Mouse (Mus musculus): Measurements from ENCODE around the gene Mob4.
"Not testable (repeated sequence)": the region's sequence is repeated elsewhere in the genome, so short reads cannot be mapped to it uniquely, and the experiment has no call there.

Mob4 gene

DNA sequence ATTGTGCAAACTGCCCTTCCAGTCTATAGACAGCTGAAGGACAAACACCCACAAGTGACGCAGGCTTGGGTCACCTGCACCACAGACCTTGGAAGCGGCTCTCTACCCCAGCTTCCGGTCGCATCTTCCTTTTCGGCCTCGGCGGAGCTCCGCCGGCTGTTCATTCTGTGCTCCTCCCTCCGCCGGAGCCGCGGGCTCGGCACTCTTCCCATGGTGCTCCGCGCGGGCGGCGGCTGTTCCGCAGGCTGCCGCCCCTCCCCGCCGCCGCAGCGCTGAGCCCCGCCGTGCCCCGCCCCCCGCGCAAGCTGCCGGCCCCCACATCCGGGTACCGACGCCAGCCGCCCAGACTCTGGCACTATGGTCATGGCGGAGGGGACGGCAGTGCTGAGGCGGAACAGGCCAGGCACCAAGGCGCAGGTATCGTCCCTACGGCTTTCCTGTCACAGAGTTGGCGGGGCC is at the start of gene Mob4:
Mob4 (plus strand) TSS at position 289 of the 459 bp plus-strand sequence.
- DNase-seq (ENCODE audit: low spot score), result peak; percentile 93

DNA sequence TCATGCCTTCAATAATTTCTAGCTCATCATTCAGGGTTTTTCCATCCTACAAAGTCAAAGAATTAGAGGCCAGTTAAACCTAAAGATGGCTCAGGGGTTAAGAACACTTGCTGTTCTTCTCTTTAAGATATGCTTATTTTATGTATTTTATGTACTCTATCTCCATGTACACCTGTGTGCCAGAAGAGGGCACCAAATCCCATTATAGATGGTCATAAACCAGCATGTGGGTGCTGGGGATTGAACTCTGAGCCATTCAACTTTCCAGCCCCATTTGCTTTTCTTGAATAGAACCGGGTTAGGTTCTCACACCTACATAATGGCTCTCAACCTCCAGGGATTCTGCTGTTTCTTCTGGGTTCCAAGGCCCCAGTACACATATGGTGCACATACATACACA is 48.9 kb upstream of the Mob4 start:
- DNase-seq (ENCODE audit: low spot score), result no peak

DNA sequence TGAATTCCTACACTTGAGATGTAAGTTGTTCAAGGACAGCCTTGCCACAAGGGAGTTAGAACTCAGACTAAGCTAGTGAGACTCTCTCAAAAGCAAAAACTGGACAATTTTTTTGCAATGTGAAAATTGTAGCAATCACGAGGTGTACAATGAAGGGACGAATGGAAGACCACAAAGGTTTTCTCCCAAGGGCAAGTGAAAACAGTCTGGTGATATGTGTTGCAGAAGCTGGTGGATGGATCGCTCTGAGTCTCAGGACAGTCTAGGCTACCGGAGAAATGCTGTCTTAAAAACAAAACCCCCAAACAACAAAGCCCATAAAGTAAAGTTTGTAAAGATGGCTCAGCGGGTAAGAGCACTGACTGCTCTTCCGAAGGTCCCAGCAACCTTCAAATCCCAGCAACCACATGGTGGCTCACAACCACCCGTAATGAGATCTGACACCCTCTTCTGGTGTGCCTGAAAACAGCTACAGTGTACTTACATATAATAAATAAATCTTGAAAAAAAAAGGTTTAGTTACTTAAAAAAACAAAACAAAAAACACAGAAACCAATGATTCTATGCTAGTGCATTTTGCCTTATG is 45.2 kb upstream of the Mob4 start:
- no peak for DNase-seq (ENCODE audit: low spot score)

DNA sequence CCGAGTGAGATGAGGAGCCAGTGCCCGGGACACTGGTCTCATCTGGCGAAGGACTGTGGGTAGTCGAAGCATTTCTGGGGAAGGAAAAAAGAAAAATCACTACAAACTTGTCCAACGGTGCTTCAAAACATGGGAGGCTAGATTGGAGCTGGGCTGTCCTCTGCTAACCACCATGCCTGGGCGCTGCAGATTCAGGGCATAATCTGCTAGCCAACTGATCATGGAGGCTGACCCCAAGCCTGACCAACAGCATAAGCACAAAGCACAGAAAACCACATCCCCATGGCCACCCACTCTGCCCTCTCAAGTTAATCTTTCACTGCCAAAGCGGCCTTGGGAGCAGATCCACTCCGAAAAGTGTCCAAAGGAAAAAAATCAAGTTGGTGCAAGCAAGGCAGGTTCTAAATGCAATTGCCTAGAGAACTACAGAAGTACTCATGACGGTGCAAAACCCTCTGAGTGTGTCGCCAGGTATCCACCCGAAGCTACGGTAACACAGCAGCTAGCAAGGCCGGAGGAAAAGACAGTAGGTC is 44.1 kb upstream of the Mob4 start:
- DNase-seq (ENCODE audit: low spot score), result no peak

DNA sequence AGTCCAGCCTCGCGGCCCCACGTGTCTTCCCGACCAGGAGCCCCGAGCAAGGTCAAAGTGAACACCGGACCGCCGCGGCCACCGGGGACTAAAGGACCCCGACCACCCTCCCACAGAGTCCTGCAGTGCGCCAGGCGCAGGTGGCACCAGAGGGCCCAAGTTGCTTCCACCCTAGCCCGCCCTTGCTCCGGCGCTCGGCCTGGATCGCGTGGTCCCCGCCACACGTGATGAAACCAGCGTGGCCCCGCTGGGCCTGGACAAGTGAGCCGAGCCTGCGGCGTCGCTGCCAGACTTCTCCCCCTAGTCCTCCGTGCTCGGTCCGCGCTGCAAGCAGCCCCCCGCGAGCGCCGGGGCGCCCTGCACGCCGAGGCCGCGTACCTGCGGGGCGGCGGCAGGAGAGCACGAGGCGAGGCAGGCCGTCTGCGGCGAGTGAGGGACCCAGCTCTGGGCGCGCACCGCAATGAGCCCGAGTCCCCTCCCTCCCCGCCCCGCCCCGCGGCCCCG is 43.6 kb upstream of the Mob4 start:
- DNase-seq (ENCODE audit: low spot score), result no peak

DNA sequence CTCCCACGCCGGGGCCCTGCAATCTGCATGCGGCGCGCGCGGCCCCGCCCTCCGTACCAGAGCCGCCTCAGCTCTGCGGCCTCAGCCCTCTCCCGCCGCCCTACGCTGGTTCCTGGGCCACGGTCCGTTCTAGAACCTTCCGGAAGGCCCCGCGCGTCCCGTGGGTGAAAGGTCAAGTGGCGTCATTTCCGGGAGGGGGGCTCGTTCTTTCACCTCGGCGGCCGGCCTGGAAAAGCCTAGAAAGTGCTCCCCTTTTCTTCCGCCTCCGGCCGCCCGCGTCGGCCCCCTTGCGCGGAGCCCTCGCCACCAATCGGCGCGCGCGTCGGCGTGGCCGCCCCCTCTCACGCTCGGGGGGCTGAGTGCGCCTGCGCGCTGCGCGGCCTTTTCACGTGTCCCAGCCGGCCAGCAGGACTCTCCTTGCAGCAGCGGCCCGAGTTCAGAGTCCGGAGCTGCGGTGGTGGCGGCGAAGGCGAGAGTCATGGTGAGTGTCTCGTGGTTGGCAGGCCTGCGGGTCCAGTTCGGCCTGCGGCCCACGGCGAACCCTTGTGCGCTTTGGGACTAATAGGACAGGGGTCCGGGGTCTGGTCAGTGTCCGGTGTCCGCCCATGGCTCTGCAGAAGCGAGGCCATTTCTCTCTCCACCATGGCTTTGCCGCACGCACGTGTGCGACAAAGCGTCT is 43.0 kb upstream of the Mob4 start, which contains the start of the genes Hspe1 and Hspd1:
Hspe1 (plus strand) TSS at position 201 of the 679 bp plus-strand sequence.
Hspd1 (minus strand) TSS at position 312 of the 679 bp plus-strand sequence.
- DNase-seq (ENCODE audit: low spot score), result peak; percentile 99

DNA sequence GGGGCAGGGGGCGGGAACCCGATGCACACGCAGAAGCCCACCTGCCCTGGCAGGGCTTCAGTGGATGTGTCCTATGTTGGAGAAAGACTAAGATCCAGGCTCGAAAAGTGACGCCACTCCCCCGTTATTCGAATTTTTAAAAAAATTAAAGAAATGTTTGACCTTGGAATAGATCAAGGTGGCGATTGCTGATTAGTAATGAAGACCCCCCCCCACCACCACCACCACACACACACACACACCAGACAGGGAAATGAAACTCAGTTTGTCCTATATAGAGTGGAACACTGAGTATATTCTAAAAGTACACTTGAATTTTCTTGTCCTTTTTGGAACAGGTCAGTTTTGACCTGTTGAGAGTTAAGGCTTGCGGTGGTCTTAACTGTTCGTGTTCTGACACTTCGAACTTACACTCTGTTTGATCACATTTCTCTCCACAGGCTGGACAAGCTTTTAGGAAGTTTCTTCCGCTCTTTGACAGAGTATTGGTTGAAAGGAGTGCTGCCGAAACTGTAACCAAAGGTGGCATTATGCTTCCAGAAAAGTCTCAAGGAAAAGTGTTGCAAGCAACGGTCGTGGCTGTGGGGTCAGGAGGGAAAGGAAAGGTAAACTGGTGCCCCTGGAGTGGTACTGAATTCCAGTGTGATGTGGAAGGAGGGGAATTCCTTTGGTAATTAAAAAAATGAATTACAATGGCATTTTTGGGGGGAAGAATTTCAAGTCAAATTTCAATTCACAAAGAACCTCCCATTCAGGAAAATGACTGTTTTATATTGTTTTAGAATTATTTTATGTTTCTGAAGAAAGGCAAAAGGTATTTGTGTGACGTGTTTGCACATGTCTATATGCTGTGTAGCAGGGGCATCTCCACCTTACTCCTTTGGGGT is 42.2 kb upstream of the Mob4 start:
- no peak for DNase-seq (ENCODE audit: low spot score)

DNA sequence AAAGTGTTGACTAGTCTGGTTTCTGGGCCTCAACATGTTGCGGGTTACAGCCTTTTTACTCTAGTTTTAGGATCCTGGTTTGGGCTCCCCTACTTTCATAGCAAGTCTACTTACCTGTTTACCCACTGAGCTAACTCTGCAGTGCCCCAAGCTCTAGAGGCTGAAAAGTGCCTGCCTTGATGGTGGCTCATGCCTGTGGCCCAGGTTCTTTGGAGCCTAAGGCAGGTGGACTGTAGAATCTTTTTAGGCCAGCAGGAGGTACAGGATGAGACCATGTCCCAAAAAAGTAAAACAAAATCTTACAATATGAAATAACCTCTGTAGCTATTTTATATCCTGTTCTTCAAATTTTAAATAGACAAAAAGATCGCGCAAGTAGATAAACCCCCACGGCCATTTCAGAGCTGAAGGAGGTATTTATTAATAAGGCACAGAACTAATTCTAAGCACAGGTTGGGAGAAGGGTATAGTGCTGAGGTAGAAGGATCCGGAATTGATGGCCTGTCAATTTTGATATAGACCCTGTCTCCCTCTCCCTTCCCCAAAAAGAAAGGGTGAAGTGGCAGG is 41.5 kb upstream of the Mob4 start:
- DNase-seq (ENCODE audit: low spot score), result no peak

DNA sequence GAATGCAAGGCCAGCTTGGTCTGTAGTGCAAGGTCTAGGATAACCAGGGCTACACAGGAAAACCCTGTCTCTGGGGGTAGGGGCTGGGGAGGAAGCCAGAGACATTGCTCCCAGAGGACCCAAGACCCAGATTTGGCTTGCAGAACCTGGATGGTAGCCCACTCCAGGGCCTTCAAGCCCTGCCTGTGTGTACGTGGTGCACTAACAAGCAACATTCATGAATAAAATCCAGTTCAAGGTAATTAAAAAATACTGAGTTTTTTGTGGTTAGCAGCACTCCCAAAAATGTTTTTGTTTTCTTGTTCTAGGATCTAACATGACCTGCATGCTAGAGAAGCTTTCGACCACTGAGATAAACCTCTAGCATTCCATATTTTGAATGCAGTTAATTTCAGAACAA is 39.0 kb upstream of the Mob4 start:
- DNase-seq (ENCODE audit: low spot score), result no peak

DNA sequence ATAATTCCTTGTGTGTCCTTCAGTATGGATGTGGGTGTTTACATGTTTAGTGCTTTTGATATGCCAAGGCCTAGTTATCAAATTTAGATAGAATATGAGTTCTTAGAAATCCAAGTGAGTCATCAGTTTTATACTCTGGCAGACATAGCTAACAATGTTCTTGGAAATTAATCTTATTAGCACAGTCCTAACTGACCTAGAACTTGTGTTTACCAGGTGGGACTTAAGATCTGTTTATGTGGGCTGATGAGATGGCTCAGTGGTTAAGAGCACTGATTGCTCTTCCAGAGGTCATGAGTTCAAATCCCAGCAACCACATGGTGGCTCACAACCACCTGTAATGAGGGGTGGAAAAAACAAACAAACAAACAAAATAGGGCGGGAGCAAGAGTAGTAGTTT is 38.6 kb upstream of the Mob4 start:
- DNase-seq (ENCODE audit: low spot score), result no peak

DNA sequence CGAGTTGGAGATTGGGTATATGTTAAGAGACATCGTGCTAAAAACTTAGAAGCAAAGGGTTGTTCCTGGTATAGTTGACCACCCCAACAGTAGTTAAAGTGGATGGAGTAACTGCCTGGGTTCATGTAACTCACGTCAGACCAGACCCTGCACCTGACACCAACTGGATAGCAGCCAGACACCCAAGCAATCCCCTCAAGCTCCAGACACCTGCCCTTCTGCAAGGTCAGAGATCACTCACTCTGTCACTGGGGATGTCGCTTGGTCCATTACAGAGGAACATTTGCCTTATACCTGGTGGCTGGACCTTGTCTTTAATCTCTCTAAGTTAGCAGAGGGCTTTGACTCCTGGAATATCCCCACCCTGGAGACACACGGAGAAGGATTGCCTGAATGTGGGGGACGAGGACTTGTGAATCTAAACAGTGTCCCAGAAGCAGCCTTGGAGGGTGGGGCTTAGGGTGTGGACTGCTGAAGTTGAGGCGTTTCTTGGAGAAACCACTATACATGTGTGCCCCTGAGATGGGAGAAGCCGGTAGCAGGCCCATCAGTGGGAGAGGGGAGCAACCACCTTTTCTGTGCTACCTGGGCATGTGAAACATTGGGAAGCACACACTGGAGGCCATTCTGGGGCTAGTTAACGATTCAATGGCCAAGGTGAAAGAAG is 24.0 kb upstream of the Mob4 start:
- DNase-seq (ENCODE audit: low spot score), result no peak

DNA sequence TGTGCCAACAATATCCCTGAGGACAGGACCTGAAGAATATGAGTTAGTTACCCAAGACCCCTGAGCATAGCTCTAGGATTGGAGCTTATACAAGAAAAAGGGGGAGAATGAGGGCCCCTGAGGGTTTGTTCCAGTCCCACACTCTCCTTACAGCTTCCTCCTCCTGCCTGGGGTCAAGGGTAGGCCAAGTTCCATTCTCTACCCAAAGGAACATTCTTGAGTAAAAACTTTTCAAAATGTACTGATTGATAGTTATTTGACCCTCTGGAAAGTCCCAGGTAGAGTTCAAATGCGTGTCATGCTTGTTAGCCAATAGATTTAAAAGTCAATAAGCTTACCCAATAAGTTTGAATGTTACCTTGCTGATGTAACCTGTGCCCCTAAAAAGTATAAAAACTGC is 23.4 kb upstream of the Mob4 start:
- DNase-seq (ENCODE audit: low spot score), result no peak

DNA sequence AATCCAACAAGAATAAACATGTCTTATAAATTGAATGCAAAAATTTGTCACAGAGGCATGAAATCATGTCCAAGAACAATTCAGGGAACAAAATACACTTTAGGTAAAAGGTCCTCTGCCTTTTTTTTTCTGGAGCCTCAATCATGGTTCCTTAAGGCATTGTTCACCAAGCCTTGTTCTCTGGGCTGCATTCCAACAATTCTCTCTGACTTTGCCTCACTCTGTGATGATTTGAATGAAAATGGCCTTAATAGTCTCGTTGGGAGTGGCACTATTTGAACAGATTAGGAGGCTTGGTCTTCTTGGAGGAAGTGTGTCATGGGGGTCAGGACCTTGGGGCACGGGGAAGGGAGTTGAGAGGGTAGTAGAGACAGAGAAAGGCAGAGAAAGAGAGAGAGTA is 22.6 kb upstream of the Mob4 start:
- no peak for DNase-seq (ENCODE audit: low spot score)

DNA sequence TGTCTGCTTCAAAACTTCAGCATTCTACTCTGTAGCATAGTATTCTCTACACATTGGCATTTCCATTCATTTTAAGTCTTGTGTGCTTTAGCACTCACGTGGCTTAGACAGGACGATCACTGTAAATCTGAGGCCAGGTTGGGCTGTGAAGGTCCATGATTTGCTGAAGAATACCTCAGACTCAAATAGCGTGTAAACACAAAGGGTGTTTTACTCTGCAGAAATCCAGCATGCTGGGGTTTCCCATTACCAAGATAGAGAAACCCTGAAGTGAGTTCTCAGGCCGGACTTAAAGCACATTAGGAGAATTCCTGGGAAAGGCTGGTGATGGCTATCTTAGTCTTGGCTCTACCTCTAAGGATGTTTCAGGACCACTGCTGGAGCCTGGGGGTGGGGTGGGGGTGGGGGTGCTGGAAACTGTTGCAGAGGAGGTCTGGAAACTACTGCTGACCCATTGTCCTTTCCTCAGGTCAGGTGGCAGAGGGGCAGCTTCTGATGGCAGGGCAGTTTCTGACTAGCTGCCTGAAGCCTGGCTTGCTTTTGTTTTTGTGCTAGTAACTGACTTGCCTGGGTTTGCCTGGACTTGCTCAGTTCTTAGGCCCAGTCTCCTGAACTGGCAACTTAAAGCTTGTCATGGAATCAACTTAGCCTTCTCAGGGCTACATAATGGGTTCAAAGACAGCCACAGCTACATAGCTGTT is 21.8 kb upstream of the Mob4 start:
- DNase-seq (ENCODE audit: low spot score), result no peak

DNA sequence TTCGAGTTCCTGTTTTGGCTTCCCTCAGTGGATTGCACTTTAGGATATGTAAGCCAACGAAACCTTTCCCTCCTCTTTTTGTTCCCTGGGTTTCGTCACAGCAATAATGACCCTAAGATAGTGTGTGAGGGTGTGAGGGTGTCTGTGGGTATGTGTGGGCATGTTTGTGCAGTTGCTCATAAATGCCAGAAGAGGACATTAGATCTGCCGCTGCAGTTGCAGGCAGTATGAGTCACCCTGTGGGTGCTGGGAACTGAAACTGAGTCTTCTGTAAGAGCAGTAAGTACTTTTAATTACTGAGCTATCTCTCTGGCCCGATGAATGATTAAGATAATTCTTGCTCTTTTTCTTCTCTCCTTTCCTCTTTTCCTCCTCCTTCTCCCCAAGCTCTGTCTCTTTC is 8.0 kb upstream of the Mob4 start:
- DNase-seq (ENCODE audit: low spot score), result no peak

DNA sequence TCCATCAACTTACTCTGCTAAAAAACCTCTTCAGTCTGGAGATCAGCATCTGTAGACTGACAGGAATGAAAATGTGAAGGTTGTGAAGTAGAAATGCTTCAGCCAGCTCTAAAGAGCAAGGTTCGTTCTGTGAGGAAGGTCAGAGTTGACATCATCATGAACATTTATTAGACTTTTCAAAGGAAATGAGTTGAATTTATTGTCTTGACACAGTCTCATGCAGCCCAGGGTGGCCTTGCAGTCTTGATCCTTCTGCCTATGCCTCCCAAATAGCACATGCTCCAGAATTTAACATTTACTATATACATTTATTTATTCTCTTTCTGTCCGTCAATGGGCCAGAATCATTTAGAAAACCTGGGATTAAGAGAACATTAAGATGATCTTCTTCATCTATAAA is 7.5 kb upstream of the Mob4 start:
- no peak for DNase-seq (ENCODE audit: low spot score)

DNA sequence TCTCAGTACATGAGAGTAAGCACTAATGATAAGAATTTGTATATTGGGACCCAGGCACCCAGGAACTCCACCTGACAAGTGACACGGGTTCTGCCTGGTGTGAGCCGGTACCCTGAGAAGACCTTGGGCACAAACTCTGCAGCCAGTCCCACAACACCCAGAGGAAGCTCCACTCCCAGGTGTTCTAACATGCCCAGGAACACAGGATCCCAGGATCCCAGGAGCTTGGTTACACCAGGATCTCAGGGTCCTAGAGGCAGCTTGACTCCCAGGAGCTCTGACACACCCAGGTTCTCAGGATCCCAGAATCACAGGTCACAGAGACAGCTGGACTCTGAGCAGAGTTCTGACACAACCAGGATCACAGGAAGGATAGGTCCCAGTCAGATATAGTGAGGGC is 6.9 kb upstream of the Mob4 start:
- not testable (repeated sequence) for DNase-seq (ENCODE audit: low spot score)

DNA sequence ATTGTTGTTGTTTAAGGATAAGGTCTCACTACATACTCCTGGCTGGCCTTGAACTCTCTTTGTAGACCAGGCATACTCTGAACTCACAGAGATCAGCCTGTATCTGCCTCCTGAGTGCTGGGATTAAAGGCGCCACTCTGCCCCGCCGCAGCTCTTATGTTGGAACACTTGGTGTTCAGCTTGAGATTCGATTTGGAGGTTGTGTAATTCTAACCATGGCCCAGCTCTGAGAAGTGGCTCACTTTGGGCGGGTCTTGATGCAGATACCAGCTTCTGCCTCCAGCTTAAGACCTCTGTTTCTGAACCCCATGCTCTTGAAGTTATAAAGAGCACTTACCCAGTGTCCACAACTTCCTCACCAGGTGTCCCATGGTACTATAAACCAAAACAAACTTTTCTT is 1.3 kb upstream of the Mob4 start:
- DNase-seq (ENCODE audit: low spot score), result no peak

DNA sequence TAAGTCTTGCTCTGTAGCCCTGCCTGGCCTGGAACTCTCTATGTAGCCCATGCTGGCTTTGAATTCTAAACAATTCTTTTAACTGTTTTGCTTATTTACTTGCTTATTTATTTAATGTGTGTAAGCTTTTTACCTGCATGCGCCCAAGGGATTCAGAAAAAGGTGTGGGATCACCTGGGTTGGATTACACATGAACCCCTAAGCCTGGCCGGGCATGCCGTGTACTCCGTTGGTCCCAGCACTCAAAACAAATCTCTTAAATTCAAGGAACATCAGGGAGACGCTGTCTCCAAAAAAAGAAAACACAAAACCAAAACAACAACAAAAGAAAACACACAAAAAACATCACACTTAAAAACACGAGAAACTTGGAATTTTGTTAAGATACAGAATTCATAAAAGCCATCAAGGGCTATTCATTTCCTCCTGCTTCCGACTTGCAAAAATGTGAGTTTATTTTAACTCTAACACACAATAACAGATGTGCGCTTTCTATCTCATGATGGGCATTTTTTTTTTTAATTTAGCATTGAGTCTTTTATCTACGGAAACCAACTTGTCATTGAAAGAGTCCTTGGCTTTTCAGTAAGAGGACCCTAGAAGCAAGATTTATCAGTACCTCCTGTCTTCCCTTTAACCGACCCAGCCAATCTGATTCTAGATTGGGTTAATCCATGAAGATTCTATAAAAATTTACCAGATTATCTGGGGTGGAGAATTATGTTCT is 678 bp upstream of the Mob4 start:
- DNase-seq (ENCODE audit: low spot score), result no peak

DNA sequence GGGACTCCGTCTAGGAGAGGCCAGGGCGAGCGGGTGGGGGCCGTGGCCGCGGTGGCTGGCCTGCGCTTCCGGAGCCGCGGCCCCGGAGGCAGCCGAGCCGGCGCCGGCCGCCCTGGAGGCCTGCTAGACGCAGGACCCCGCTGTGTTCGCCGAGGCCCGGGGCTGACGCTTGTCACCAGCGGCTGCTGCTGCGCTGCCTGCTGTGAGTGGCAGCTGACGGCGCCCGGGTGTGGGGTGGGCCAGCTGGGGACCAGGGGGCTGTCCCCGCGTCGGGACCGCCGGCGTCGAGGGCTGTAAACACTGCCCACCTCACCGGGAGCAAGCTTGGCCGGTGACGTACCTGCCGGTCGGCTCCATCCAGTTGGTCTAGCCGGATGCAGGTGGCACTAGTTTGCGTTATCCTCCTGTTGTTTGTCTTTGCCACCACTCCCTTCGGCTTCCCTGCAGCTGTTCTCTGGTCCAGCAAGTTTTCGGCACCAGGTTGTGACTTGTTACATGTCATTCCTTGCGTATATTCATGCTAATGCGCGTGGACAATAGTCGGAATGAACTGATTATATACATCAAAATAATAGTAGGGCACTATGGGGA is 488 bp downstream of the Mob4 start:
- peak; percentile 82 for DNase-seq (ENCODE audit: low spot score)

Measured in urinary bladder, postnatal 14 days (tissue).